Mouse (Mus musculus) thymus, postnatal 10 days (tissue): ENCODE measurements around the gene Cdc34b.
A peak's percentile ranks its signal among the peaks of the same experiment; 100 is the strongest.

Experiments used
- DNase-seq, 2 experiments: peaks; one replicate each; pipeline ENCODE4 v3.0.0; 2021; ENCODE audit warnings: low spot score in 2 of 2

The Cdc34b gene

DNA sequence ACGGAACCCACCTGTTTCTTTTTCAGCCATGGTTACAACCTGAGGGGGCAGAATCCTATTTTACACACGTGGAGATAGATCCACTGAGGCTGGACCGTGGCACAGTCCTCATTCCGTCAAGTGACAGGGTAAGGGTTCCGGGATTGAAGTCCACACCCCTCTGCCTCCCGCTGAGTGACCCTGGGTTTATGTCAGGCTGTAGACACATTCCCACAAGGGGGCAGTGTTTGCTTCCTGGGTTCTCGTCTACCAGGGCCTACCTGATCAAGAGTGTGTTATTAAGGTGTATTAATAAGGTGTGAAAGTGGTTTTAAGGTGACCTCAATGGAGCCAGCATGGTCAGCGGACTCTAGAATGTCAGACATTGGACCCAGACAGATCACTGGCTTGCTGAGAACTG is 8.8 kb upstream of the Cdc34b start:
- peak in 1 of 2 experiments; percentile 57 for DNase-seq

DNA sequence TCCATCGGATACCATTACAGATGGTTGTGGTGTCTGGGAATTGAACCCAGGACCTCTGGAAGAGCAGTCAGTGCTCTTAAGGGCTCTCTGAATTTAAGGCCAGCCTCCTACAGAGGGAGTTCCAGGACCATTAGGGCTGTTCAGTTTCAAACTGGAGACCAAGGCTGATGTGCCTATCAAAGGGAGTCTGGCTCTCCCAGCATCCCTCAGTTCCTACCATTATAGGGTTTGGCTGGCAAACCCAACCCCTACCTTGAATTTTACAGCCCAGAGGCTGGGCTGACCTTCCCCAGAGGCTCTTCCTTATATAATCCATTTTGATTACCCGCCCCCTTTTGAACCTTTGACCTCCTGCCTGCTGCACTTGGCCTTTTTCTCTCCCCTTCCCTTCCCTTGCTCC is 5.8 kb upstream of the Cdc34b start:
- DNase-seq = no peak

DNA sequence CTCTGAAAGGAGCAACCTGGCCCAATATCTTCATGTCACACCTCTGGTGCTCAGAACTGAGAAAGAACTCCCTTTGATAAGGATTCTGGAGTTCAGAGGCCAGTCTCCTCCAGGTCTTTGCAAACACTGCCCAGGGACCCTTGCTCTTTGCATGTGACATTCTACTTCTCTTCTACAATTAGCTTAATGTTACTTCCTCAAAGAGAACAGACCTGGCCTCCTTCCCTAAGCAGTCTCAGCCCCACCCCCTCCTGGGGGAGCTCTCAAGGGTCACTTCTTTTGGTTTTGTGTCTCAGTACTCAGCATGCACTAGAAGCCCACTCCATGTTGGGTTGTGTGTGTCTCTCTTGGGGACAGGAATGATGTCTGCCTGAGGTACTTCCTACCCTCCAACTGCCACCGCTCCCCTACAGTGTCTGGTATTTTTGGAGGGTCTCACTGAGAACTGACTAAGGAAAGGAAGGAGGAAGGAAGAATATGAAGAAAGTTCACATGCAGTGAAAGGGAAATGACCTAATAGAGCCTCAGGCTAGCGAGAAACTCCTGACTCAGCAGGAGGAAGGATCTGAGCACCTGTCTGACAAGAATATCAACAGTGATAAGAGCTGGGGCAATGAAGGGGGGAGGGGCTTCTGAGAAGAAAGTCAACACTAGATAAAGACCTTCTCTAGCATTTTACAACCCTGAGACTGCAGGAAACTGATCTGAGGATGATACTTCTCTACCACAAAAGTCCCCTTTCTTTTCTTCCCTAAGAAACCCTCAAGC is 11.5 kb downstream of the Cdc34b start:
- no peak for DNase-seq

DNA sequence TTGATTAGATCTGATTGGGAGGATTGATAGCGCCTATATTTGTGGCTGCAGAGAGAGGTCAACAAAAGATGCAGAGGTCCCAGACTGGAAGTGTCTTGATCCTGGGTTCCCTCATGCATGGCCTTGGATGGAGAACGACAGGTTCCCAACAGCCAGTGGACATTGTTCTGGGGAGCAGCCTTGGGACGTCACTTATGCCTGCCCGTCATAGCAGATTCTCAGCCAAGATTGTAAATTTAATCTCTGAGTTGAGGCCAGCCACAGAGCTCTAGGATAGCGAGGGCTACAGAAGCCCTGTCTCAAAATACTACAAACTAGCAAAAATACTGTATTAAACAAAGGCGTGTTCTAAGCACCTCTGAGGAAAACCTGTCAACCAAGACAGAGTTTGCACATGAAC is 18.3 kb downstream of the Cdc34b start:
- DNase-seq = no peak

DNA sequence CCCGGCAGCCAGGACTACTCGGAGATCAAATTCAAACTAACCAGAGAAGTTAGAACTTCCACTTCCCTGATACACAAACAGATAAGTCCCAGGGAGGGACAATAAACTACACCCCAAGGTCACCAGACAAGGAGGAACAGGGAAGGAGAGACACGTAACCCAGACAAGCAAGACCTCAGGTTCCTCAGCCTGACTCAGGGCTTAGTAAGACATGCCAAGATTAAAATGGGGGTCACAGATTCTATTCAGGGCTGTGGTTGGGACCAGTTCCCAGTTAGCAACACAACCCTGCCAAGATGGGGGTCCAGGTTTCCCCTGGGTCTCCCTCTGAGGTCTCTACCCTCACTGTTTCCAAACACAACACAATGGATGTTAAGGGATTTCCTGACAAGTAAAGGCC is 18.8 kb downstream of the Cdc34b start:
- DNase-seq = no peak

DNA sequence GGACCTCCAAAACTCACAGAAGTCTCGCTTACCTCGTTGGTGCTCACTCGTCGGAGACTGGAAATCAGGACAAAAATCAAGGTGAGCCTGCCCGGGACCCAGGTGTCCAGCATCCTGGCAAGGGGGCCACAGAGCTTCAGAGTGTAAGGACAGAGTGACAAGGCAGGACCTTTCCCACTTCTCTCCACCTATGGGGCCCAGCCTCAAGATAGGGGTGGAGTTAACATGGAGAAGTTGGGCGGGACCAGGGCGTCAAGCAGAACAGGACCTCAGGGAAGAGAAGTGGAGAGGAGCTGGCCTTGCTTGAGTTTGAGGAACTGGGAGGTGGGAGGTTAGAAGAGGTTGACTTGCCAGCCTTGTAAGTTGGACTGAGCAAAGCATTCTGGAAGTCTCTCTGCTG is 19.2 kb downstream of the Cdc34b start:
- DNase-seq = no peak

DNA sequence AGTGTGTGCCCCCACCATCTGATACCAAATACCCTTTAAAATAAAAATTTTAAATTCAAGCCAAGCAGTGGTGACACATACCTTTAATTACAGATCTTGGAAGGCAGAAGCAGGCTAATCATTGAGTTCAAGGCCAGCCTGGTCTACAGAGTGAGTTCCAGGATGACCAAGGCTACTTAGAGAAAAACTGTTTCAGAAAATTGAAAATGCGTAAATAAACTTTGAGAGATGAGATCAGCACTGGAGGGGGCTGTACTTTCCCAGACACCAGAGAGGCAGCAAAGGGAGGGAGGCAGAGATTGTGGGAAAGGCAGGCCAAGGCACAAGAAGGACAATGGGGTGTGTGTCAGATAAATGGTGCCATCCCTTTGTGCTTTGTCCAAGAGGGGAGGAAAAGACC is 20.7 kb downstream of the Cdc34b start:
- DNase-seq = no peak

DNA sequence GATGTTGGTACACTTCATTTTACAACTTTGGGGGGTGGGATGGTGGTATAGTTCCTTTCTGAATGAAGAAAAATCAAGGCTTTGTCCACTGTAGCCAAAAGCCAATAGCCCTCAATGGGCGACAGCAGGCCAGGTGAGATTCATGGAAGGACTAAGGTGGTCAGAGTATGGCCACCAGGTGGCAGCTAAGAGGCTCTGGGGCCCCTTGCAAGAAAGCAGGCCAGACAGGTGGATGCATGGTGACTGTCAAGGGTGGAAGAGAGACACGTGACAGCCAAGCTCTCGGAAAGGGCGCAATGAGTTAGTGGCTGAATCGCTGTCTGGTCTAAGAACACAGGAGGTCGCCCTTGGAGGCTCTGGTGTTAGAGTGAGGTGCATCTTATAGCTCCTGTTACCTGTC is 21.2 kb downstream of the Cdc34b start:
- DNase-seq = no peak

DNA sequence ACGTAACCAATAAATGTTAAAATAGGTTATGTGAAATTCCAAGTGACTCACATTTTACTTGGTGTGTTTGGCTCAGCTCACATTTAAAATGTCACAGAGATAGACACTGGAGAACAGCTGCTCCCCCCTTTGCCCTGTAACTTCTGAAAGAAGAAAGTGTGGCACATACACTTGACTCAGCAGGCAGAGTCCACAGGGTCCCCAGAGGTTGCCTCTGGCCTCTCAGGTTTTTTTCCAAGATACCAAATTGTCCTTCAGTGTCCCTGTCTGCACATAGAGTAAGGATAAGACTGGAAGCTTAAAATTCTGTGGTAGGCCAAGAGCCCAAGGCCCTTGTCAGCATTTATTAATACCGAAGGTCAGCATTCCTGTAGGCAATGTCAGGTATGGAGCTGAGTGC is 25.7 kb downstream of the Cdc34b start:
- DNase-seq = no peak

DNA sequence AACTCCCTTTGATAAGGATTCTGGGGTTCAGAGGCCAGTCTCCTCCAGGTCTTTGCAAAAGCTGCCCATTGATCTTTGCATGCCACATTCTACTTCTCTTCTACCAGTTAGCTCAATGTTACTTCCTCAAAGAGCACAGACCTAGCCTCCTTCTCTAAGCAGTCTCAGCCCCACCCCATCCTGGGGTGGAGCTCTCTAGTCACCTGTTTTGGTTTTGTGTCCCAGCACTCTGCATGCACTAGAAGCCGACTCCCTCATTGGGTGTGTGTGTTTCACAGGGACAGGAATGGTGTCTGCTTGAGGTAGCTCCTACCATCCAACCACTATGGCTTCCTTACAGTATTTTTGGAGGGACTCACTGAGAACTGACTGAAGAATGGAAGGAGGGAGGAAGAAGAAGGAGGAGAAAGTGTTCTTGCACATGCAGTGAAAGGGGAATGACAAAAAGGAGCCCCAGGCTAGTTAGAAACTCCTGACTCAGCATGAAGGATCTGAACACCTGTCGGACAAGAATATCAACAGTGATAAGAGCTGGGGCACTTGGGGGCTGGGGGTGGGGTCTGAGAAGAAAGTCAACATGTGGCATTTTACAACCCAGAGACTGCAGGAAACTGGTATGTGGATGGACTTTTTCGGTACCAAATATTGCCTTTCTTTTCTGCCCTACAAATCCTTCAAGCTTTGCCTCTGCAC is 30.9 kb downstream of the Cdc34b start:
- DNase-seq = no peak

DNA sequence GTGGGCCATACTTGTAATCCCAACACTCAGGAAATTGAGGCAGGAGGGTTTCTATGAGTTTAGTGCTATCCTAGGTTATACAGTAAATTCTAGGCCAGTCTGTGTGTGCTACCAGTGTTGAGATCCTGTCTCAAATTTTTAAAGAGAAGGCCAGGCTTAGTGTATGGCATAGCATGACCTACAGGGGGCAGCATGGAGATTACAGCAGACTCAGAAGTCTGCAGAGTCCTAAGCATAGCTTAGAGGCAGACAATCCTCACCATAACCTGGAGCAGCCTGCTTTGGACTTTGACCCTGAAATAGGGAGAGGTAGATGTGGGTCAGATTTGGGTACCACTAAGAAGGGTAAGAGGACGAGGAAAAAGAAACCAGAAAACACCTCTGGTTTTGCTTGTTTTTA is 32.3 kb downstream of the Cdc34b start:
- DNase-seq = peak in 1 of 2 experiments; percentile 48

DNA sequence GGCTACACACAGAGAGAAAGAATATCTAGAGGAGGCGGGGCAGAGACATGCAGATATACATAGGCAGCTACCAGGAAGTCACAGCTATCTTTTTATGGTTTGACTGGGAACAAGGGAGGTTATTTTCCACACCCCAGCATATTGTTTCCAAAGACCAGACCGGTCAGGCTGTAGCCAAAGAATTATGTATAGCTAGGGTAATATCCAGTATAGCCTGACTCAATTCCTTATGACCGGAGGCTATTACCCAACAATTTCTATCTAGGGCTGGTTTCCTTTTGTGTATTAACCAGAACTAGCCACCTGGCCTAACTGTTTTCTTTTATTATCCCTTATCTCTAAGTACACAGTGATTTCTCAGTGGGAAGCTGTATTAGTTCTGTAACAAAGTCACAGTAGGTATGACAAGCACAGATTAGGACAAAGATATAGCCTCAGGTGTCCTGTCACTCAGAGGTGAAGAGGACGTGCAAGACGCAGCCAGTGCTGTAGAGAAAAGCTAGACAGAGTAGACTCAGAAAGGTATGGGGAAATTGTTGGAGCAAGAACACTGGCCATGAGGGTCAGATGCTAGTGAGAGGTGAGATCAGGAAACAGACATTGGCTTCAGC is 33.4 kb downstream of the Cdc34b start:
- DNase-seq = no peak

DNA sequence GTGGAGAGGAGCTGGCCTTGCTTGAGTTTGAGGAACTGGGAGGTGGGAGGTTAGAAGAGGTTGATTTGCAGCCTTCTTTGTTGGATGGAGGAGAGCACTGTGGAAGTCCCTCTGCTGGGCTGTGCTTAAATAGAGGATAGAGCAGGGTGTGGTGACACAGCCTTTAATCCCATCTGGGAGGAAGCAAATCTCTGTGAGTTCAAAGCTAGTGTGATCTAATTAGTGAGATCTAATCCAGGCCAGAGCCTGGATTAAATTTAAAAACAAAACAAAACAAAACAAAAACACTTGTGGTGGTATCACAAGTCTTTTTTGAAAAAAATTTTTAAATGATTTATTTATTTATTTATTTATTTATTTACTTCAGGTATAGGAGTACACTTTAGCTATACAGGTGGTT is 41.0 kb downstream of the Cdc34b start, which contains the start of gene Tmem92:
TSS of gene Tmem92 (minus strand) at position 101 of the 400 bp plus-strand sequence.
- no peak for DNase-seq

DNA sequence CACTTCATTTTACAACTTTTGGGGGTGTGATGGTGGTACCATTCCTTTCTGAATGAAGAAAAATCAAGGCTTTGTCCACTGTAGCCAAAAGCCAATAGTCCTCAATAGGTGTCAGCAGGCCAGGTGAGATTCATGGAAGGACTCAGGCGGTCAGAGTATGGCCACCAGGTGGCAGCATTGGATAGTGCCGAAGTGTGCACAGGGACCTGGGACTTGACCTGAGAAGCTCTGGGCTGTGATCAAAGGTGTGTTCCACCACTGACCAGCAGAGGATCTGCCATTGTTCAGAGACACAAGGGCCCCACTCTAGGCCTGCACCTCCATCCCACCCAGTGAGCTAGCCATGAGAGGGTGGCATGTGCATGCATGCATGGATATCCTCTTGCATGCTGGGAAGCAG is 43.7 kb downstream of the Cdc34b start:
- DNase-seq = peak; percentile 17 to 74

DNA sequence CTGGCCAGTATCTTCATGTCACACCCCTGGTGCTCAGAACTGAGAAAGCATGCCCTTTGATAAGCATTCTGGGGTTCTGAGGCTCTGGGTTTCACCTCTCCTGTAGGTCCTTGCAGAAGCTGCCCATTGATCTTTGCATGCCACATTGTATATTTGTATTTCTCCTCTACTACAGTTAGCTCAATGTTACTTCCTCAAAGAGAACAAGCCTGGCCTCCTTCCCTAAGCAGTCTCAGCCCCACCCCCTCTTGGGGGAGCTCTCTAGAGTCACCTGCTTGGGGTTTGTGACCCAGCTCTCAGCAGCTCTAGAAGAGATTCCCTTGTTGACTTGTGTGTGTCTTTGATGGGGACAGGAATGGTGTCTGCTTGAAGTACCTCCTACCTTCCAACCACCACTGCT is 50.1 kb downstream of the Cdc34b start:
- no peak for DNase-seq
